Mouse (Mus musculus): Measurements from ENCODE around the gene Cxcl2. TPM values are rescaled to one million over a fixed set of nuclear protein-coding genes. Genes with fewer than 3 reads are reported as not detected.

The Cxcl2 gene
- polyA plus RNA-seq, 1 experiment from 2014 or later = not detected

DNA sequence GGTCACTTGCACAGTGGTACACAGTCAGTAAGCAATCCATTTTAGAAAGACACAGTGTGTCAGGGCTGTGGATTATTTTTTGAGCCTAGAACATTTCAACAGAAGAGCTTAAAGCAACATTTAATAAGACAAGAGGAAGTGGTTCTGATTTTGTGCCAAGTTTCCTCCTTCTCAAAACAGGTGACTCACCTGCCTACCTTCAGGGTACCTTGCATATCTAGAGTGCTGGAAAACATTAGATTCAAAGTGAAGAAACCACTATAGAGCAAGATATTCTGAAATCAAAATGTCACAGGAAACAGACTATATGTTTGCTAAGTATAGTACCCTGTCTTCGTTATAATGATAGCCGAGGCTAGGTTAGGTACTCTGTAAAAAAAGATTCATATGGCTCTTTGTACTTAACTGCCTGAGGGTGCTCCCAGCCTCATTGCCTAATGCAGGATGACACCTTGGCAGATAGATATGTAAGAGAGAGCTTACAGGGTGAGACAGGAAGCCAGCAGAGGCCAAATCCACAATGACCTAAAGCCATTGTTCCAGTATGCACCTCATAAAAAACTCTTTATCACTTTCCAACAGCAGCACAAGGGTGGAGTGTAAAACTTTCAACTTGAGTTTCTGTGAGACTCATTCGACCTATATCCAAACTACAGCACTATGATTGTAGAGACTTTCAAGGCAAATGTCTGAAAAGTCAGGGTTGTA is 24.2 kb upstream of the Cxcl2 start:
- no peak overlapping the region for H3K9ac ChIP-seq
- H3K4me3 ChIP-seq = no peak overlapping the region
- no peaks in the 10 kb centered on the region for H3K36me3 ChIP-seq (ENCODE audit: poor library complexity, severe bottlenecking)
- ATAC-seq = no peak
- no peak overlapping the region for H3K27ac ChIP-seq
- WGBS = 91% methylated on average over 3 of the region's 3 CpGs
- H3K27me3 ChIP-seq = no peaks in the 10 kb centered on the region
- H3K4me1 ChIP-seq = no peaks in the 10 kb centered on the region
- no peak overlapping the region for H3K4me2 ChIP-seq
- H3K9me3 ChIP-seq (replicated peaks) = no peaks in the 10 kb centered on the region

DNA sequence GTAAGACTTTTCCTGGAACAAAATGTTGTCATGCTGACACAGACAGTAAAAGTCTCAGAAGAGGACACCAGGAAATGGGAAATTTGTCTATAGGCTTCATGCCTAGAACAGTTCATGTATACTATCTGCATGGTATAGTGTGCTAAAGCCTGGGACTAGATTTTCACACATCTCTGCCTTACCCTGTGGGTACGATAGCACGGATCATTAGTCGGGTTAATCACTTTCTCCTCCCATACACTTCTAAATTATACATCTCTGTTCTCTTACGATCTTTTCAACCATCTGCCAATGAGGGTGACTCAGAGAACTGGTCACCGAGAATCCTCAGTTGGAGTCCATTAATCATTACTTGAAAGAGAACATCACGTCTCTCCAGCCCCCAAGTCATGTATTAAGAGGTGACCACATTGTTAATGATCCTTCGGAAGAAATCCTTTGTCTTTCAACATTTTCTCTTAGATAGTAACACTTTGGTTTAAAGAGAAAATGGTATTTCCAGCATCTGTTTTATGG is 23.3 kb upstream of the Cxcl2 start:
- no peaks in the 10 kb centered on the region for H3K36me3 ChIP-seq (ENCODE audit: poor library complexity, severe bottlenecking)
- WGBS = 77% methylated on average over 7 of the region's 7 CpGs
- H3K9ac ChIP-seq = no peak overlapping the region
- no peak for ATAC-seq
- no peak overlapping the region for H3K27ac ChIP-seq
- H3K27me3 ChIP-seq = no peaks in the 10 kb centered on the region
- no peaks in the 10 kb centered on the region for H3K9me3 ChIP-seq (replicated peaks)
- H3K4me2 ChIP-seq = no peak overlapping the region
- H3K4me3 ChIP-seq = no peak overlapping the region
- H3K4me1 ChIP-seq = no peaks in the 10 kb centered on the region

DNA sequence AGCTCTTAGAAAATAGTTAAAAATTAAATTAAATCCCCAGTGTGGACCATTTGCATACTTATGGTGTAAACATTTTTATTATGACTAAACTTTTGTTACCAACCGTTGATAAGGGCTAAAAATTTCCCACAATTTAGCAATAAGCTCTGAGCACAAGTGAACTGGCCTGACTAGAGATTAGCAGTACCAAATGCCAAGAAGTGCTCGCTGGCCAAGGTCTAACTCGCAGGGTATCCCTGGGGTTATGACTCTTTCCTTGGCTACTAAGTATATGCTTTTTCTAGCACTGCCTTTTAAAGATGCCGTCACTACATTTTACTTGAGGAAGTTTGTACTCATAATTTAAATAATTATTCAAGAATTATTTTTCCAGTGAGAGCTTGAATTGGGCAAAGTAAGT is 22.6 kb upstream of the Cxcl2 start:
- 93% methylated on average over 4 of the region's 4 CpGs for WGBS
- Histone ChIP-seq H3K27ac (no peak overlapping the region), H3K4me2 (no peak overlapping the region), H3K9ac (no peak overlapping the region), H3K36me3 (ENCODE audit: poor library complexity, severe bottlenecking) (no peaks in the 10 kb centered on the region), H3K4me3 (no peak overlapping the region), H3K4me1 (no peaks in the 10 kb centered on the region), H3K9me3 (replicated peaks) (no peaks in the 10 kb centered on the region), H3K27me3 (no peaks in the 10 kb centered on the region)
- ATAC-seq = no peak

DNA sequence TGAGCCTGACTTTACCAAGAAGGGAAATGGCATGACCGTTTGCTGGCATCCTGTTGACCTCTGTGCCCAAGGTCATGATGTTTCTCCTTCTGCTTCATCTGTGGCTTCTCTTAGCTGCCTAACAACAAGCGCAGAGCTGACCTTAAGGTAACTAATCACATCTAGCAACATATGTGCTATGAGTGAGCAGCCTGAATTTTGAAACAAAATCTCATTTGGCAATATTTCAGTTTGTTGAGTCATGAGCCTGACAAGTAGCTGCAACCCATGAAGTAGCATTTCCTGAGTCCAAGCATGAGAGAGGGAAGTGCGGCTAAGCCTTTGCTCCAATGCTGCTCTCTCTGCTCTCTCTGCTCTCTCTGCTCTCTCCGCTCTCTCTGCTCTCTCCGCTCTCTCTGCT is 22.0 kb upstream of the Cxcl2 start:
- H3K27me3 ChIP-seq = no peaks in the 10 kb centered on the region
- ATAC-seq = no peak
- H3K9ac ChIP-seq = no peak overlapping the region
- H3K36me3 ChIP-seq (ENCODE audit: poor library complexity, severe bottlenecking) = no peaks in the 10 kb centered on the region
- H3K9me3 ChIP-seq (replicated peaks) = no peaks in the 10 kb centered on the region
- WGBS = 94% methylated on average over 5 of the region's 5 CpGs
- no peak overlapping the region for H3K4me2 ChIP-seq
- no peak overlapping the region for H3K4me3 ChIP-seq
- no peak overlapping the region for H3K27ac ChIP-seq
- no peaks in the 10 kb centered on the region for H3K4me1 ChIP-seq

DNA sequence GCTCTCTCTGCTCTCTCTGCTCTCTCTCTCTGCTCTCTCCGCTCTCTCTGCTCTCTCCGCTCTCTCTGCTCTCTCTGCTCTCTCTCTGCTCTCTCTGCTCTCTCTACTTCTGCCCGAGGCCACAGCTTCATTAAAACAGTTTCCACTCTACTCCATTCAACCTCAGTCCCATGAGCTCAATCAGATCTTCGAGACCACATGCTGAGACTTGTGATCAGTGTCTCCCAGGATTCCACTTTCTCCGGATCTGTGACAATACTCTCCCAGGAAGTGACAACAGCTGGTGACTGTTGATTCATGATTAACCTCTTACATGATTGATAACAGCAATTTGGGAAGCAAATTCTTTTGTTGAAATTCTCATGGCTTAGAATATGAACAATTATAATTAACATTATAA is 21.5 kb upstream of the Cxcl2 start:
- no peaks in the 10 kb centered on the region for H3K27me3 ChIP-seq
- no peaks in the 10 kb centered on the region for H3K36me3 ChIP-seq (ENCODE audit: poor library complexity, severe bottlenecking)
- 82% methylated on average over 5 of the region's 5 CpGs for whole genome bisulfite sequencing
- no peaks in the 10 kb centered on the region for H3K9me3 ChIP-seq (replicated peaks)
- no peak overlapping the region for H3K4me2 ChIP-seq
- H3K4me3 ChIP-seq = no peak overlapping the region
- no peaks in the 10 kb centered on the region for H3K4me1 ChIP-seq
- ATAC-seq = no peak
- H3K9ac ChIP-seq = no peak overlapping the region
- no peak overlapping the region for H3K27ac ChIP-seq

DNA sequence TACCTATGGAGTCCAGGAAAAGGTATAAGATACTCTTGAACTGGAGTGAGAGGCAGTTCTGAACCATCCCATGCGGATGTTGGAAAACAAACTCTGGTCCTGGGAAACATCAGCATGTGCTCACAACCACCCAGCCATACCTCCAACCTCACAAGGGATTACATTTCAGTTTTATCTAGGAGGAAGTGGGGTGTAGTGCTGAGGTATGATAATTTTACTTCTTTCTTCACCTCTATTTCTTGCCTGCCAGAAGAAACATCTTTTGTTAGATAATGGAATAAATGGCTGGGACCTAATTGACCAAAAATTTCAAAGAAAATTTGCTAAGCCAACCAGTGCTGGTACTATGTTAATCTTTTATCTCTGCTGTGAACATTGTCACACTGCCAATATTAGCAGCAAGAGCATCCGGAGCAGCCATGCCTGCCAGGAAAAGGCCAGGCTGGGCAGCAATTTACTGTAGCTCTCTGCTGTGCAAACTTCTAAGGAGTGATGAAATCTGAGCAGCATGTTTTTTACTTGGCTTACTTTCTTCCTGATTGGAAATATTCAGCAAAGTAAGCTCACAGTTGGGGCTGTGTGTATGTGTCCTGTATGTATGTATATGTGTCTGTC is 18.9 kb upstream of the Cxcl2 start:
- WGBS = 67% methylated on average over 2 of the region's 2 CpGs
- Histone ChIP-seq H3K9ac (no peak overlapping the region), H3K27ac (no peak overlapping the region), H3K4me3 (no peak overlapping the region), H3K4me1 (no peaks in the 10 kb centered on the region), H3K9me3 (replicated peaks) (no peaks in the 10 kb centered on the region), H3K36me3 (ENCODE audit: poor library complexity, severe bottlenecking) (no peaks in the 10 kb centered on the region), H3K27me3 (no peaks in the 10 kb centered on the region), H3K4me2 (no peak overlapping the region)
- peak; percentile 21; the same call in 1 of the 2 replicates for ATAC-seq

DNA sequence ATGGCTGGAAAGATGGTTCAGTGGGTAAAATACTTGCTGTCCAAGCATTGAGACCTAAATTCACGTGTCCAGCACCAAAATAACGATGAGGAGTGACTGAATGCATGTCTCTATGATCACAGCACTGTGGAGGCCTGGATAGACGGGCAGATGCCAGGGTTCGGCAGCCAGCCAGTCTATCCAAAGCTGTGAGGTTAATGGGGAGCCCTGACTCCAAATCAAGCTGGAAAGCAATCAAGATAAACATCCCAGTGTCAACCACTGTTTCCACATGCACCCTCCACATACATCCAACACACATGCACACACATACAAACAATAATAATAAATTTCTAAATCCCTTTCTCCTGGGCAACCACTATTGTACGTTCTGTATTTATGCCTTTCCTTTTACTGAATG is 15.0 kb upstream of the Cxcl2 start:
- Histone ChIP-seq H3K4me3 (no peak overlapping the region), H3K27me3 (peaks cover 10% of the 10 kb centered on the region; the same call in 1 of the 2 replicates), H3K4me1 (peaks cover 5% of the 10 kb centered on the region), H3K36me3 (ENCODE audit: poor library complexity, severe bottlenecking) (no peaks in the 10 kb centered on the region), H3K9me3 (replicated peaks) (no peaks in the 10 kb centered on the region), H3K9ac (no peak overlapping the region), H3K27ac (no peak overlapping the region), H3K4me2 (no peak overlapping the region)
- WGBS = 75% methylated on average over 5 of the region's 5 CpGs
- no peak for ATAC-seq

DNA sequence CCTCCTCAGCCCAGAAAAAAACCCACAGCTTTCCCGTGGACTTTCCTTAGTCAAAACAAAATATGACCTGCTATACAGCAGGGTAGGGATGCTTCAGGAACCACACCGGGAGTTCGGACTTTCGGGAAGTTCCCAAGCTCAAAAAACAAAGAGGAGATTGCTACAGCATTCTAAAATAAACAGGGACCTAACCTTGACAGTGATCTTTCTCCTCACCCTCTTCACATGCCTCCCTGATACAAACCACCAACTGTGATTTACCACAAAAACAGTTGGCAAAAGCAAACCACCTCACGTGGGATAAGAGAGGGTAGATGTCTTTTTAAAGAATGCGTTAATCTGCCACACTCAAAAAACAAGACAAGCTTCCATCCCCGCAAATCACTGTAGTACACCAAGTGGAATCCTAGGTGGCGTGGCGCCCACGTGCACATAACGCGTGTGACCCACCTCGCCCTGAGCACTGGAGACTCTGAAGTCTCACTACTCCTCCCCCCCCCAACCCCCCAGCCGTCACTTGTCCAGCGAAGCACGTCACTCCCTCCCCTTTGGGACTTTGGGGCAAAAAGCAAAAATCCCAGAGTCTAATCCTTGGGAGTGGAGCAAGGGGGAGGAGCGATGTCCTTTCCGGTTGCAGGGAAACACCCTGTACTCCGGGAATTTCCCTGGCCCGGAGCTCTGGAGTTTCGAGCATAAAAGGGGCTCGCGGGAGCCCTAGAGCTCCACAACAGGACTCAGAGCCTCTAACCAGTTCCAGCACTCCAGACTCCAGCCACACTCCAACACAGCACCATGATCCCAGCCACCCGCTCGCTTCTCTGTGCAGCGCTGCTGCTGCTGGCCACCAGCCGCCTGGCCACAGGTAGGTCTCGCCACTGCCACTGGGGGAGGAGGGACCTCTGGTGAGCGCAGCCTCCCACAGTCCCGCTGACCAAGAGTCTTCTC is 12.9 kb upstream of the Cxcl2 start, which contains the start of gene Cxcl1:
TSS of gene Cxcl1 (plus strand) at position 723 of the 945 bp plus-strand sequence.
- Histone ChIP-seq H3K27me3 (peaks cover 10% of the 10 kb centered on the region; the same call in 1 of the 2 replicates), H3K4me3 (peak within 1 kb of the TSS; percentile 46), H3K36me3 (ENCODE audit: poor library complexity, severe bottlenecking) (no peaks in the 10 kb centered on the region), H3K9me3 (replicated peaks) (no peaks in the 10 kb centered on the region), H3K27ac (no peak within 1 kb of the TSS), H3K9ac (peak within 1 kb of the TSS; percentile 60), H3K4me2 (peak within 1 kb of the TSS; percentile 78), H3K4me1 (peaks cover 5% of the 10 kb centered on the region)
- 5% methylated on average over 30 of the region's 30 CpGs for WGBS
- peak; percentile 87 for ATAC-seq

DNA sequence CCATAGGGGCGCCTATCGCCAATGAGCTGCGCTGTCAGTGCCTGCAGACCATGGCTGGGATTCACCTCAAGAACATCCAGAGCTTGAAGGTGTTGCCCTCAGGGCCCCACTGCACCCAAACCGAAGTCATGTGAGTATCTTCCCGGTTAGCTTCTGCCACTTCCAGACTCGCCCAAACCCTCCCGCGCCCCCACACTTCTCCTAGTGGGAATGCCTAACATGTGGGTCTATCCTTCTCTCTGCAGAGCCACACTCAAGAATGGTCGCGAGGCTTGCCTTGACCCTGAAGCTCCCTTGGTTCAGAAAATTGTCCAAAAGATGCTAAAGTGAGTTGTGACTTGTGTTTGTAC is 12.2 kb upstream of the Cxcl2 start:
- WGBS = 27% methylated on average over 10 of the region's 10 CpGs
- Histone ChIP-seq H3K4me1 (peaks cover 5% of the 10 kb centered on the region), H3K36me3 (ENCODE audit: poor library complexity, severe bottlenecking) (no peaks in the 10 kb centered on the region), H3K27me3 (peaks cover 10% of the 10 kb centered on the region; the same call in 1 of the 2 replicates), H3K9ac (peak overlapping the region; percentile 60), H3K4me3 (peak overlapping the region; percentile 46), H3K27ac (no peak overlapping the region), H3K4me2 (peak overlapping the region; percentile 78), H3K9me3 (replicated peaks) (no peaks in the 10 kb centered on the region)
- no peak for ATAC-seq

DNA sequence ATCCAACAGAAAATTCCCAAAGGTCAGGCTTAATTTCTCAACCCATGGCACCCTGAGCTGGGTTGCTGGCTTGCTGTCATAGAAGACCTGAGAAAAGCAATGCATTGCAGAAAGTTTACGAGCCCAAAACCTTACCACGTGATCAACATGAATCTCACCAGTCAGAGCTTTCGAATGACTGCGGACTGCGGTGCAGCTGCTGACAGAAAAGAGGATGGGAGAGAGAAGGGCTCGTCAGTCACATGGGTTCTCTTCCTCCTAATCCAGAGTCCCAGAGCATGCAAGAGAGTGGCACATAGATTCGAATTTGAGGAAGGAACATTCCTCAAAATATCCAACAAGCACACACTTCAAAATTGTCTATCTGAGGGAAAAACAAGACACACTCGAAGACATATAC is 9.4 kb upstream of the Cxcl2 start:
- peaks cover 10% of the 10 kb centered on the region; the same call in 1 of the 2 replicates for H3K27me3 ChIP-seq
- no peak overlapping the region for H3K9ac ChIP-seq
- H3K9me3 ChIP-seq (replicated peaks) = no peaks in the 10 kb centered on the region
- H3K27ac ChIP-seq = no peak overlapping the region
- H3K4me3 ChIP-seq = no peak overlapping the region
- H3K36me3 ChIP-seq (ENCODE audit: poor library complexity, severe bottlenecking) = no peaks in the 10 kb centered on the region
- no peak overlapping the region for H3K4me2 ChIP-seq
- WGBS = 75% methylated on average over 8 of the region's 8 CpGs
- ATAC-seq = no peak
- peaks cover 5% of the 10 kb centered on the region for H3K4me1 ChIP-seq

DNA sequence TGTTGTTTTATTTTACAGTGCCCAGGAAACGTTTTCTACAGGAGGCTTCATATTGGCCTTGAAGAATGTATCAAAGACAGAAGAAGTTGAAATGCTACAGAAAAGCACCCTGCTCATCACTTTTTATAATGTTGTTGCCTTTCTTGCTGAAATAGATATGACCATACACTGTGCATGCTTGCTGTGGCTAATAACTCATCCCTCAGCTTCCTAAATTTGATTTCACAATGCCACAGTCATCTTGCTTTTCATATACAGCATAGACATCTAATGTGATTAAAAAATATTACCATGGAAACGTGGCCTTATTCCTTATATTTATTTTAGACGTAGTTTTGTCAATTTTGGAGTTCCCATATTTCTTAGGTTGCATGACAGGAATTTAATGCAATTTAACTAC is 6.2 kb upstream of the Cxcl2 start:
- no peaks in the 10 kb centered on the region for H3K27me3 ChIP-seq
- no peak overlapping the region for H3K4me2 ChIP-seq
- H3K9ac ChIP-seq = no peak overlapping the region
- H3K4me3 ChIP-seq = no peak overlapping the region
- no peaks in the 10 kb centered on the region for H3K36me3 ChIP-seq (ENCODE audit: poor library complexity, severe bottlenecking)
- WGBS = 80% methylated on average over 3 of the region's 3 CpGs
- no peak for ATAC-seq
- peaks cover 8% of the 10 kb centered on the region; the same call in 1 of the 2 replicates for H3K4me1 ChIP-seq
- no peaks in the 10 kb centered on the region for H3K9me3 ChIP-seq (replicated peaks)
- no peak overlapping the region for H3K27ac ChIP-seq

DNA sequence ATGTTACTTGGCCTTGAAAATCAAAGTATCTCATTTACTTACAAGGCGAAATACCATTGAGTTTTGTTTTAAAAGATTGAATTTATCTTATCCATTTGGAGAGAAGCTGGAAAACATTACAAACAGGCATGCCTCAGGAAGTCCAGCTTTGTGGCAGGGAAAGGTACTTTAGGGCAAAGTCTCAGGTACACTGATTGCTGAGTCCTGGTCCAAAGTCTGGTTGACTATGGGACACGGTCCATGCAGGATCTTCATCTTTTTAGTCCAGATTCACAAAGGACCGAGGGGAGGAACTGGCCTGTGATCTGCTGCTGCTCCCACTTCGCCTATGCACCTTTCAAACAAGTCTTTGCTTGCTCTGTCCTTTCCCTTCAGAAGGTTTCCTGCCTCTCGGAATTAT is 4.4 kb upstream of the Cxcl2 start:
- Histone ChIP-seq H3K4me2 (no peak overlapping the region), H3K27ac (no peak overlapping the region), H3K9me3 (replicated peaks) (no peaks in the 10 kb centered on the region), H3K4me1 (peaks cover 20% of the 10 kb centered on the region), H3K9ac (no peak overlapping the region), H3K27me3 (peaks cover 4% of the 10 kb centered on the region; the same call in 1 of the 2 replicates), H3K36me3 (ENCODE audit: poor library complexity, severe bottlenecking) (no peaks in the 10 kb centered on the region), H3K4me3 (no peak overlapping the region)
- no peak for ATAC-seq
- WGBS = 89% methylated on average over 5 of the region's 5 CpGs

Measured in forebrain, embryonic 13.5 days (tissue).